Mouse (Mus musculus) gastrocnemius, postnatal 14 days (tissue): ENCODE results near the gene Ttc39b. TPM values are rescaled to one million over a fixed set of nuclear protein-coding genes. Genes with fewer than 3 reads are reported as not detected.
A peak's percentile ranks its signal among the peaks of the same experiment; 100 is the strongest.

Source experiments
- DNase-seq: peaks from one replicate; pipeline ENCODE4 v3.0.0; 2021; ENCODE audit warnings: mixed read lengths
- intact Hi-C: fragments of 180-260 bp; cut with DNase I; formaldehyde crosslinking; loops from one replicate; pipeline ENCODE4 v1.15.1; 2025; ENCODE audit warnings: low total_unique reads
- long read RNA-seq, 2 experiments: library from polyadenylated mRNA; stranded (forward); transcript quantifications; one replicate each; pipeline ENCODE4 v2.0.0; 2021
- total RNA-seq, 2 experiments: library from RNA; stranded (reverse); gene quantifications; 2 replicates each; pipeline ENCODE4 v1.2.3; 2021

Ttc39b gene
- total RNA-seq, result 1 to 10 TPM; 5.7 to 6.2 TPM
- long read RNA-seq, experiment 1, partial matches to known transcripts, result 1 of 3 reads
- long read RNA-seq, experiment 1, other reads (novel, unspliced or antisense), result 2 of 3 reads
- long read RNA-seq, experiment 2, full-length matches to known transcripts, result 2 of 3 reads
- long read RNA-seq, experiment 2, partial matches to known transcripts, result 0 of 3 reads
- long read RNA-seq, experiment 2, other reads (novel, unspliced or antisense), result 1 of 3 reads

- DNase-seq, result peak; percentile 98
- intact Hi-C loops, result no loop called here
These were observed at the start of gene Ttc39b for GRCm38 (mm10) chr4:83323910-83324684. Gene Ttc39b (minus strand): TSS chr4:83324255.

- DNase-seq, result no peak
- intact Hi-C loops, result no loop called here
These were observed 49.3 kb upstream of the Ttc39b start for GRCm38 (mm10) chr4:83373381-83373780.

GRCm38 (mm10) chr4:83357738-83358137, 33.7 kb upstream of the Ttc39b start:
- intact Hi-C loops, result no loop called here
- DNase-seq, result no peak

- no peak for DNase-seq
- intact Hi-C loops, result no loop called here
These were observed 30.7 kb upstream of the Ttc39b start for GRCm38 (mm10) chr4:83354786-83355185.

GRCm38 (mm10) chr4:83353949-83354348, 29.9 kb upstream of the Ttc39b start:
- intact Hi-C loops, result no loop called here
- DNase-seq, result no peak

- intact Hi-C loops, result no loop called here
- no peak for DNase-seq
These were observed 29.2 kb upstream of the Ttc39b start for GRCm38 (mm10) chr4:83353276-83353675.

- intact Hi-C loops, result no loop called here
- DNase-seq, result peak; percentile 89
These were observed 26.7 kb upstream of the Ttc39b start for GRCm38 (mm10) chr4:83350719-83351118.

- intact Hi-C loops, result no loop called here
- no peak for DNase-seq
These were observed 24.9 kb upstream of the Ttc39b start for GRCm38 (mm10) chr4:83348970-83349369.

- intact Hi-C loops, result no loop called here
- DNase-seq, result peak; percentile 14
These were observed 19.8 kb upstream of the Ttc39b start for GRCm38 (mm10) chr4:83343895-83344294.

- DNase-seq, result no peak
- intact Hi-C loops, result no loop called here
These were observed 19.2 kb upstream of the Ttc39b start for GRCm38 (mm10) chr4:83343146-83343823.

- DNase-seq, result no peak
- intact Hi-C loops, result no loop called here
These were observed 18.4 kb upstream of the Ttc39b start for GRCm38 (mm10) chr4:83342268-83342970.

- DNase-seq, result no peak
- intact Hi-C loops, result no loop called here
These were observed 15.3 kb upstream of the Ttc39b start for GRCm38 (mm10) chr4:83339393-83339792.

- no peak for DNase-seq
- intact Hi-C loops, result no loop called here
These were observed 13.7 kb upstream of the Ttc39b start for GRCm38 (mm10) chr4:83337717-83338116.

- intact Hi-C loops, result no loop called here
- DNase-seq, result no peak
These were observed 6.3 kb upstream of the Ttc39b start for GRCm38 (mm10) chr4:83330369-83330768.

- intact Hi-C loops, result no loop called here
These were observed 5.6 kb upstream of the Ttc39b start for GRCm38 (mm10) chr4:83329615-83330014.

GRCm38 (mm10) chr4:83328026-83328945, 4.2 kb upstream of the Ttc39b start:
- intact Hi-C loops, result no loop called here
- DNase-seq, result no peak

More at GRCm38 (mm10) chr4:83329615-83330014, 5.6 kb upstream of the Ttc39b start:
- DNase-seq, result no peak

- intact Hi-C loops, result no loop called here
- no peak for DNase-seq
These were observed 3.5 kb upstream of the Ttc39b start for GRCm38 (mm10) chr4:83327526-83327925.

- DNase-seq, result no peak
- intact Hi-C loops, result no loop called here
These were observed 1.3 kb upstream of the Ttc39b start for GRCm38 (mm10) chr4:83325366-83325765.
